Mouse (Mus musculus): Measurements from ENCODE around the gene Mad2l2.

GRCm38 (mm10) chr4:148121362-148121761 is 8.8 kb upstream of the Mad2l2 start:
- no peak for TF ChIP-seq EP300 (IDR thresholded peaks at IDR 0.05; ENCODE audit: low read depth)
- no peak for TF ChIP-seq CTCF (IDR thresholded peaks at IDR 0.05; ENCODE audit: low read depth)

Measured in liver, postnatal 0 days (tissue).